Mouse (Mus musculus) midbrain, embryonic 14.5 days (tissue): ENCODE results near the gene Cntn5. TPM values are rescaled to one million over a fixed set of nuclear protein-coding genes. Genes with fewer than 3 reads are reported as not detected.

Source experiments
- ATAC-seq: fragments of 200-750 bp; cut with Nextera tagmentation; 2 replicates; pipeline ENCODE4 v1.8.0; 2017; ENCODE audit warnings: moderate number of reproducible peaks, moderate library complexity; ENCODE audit not compliant: low FRiP score, low TSS enrichment
- DNase-seq: peaks from one replicate; pipeline ENCODE4 v3.0.0-alpha.2; 2015
- H3K27ac ChIP-seq: fragments of 300-500 bp; sonication (generic); replicated peaks from 2 replicates; pipeline ENCODE4 v1.5.1; 2014; ENCODE audit warnings: mild to moderate bottlenecking, low read depth, low read length, moderate library complexity
- H3K27me3 ChIP-seq: fragments of 300-500 bp; sonication (generic); 2 replicates; pipeline ENCODE4 v1.6.1; 2014; ENCODE audit warnings: low read length, control low read depth, mixed read lengths; ENCODE audit not compliant: control insufficient read depth, insufficient read depth
- H3K36me3 ChIP-seq: fragments of 300-500 bp; sonication (generic); 2 replicates; pipeline ENCODE4 v1.6.1; 2014; ENCODE audit warnings: low read length, control low read depth; ENCODE audit not compliant: control insufficient read depth, insufficient read depth
- H3K4me1 ChIP-seq: fragments of 300-500 bp; sonication (generic); 2 replicates; pipeline ENCODE4 v1.6.1; 2014; ENCODE audit warnings: mild to moderate bottlenecking, antibody characterized with exemption, low read length, control low read depth; ENCODE audit not compliant: control insufficient read depth, insufficient read depth
- H3K4me2 ChIP-seq: fragments of 300-500 bp; sonication (generic); 2 replicates; pipeline ENCODE4 v1.6.1; 2014; ENCODE audit warnings: mild to moderate bottlenecking, low read length, moderate library complexity
- H3K4me3 ChIP-seq: fragments of 300-500 bp; sonication (generic); replicated peaks from 2 replicates; pipeline ENCODE4 v1.5.1; 2014; ENCODE audit warnings: low read depth, low read length
- H3K9ac ChIP-seq: fragments of 300-500 bp; sonication (generic); replicated peaks from 2 replicates; pipeline ENCODE4 v1.6.1; 2014; ENCODE audit warnings: mild to moderate bottlenecking, low read length, moderate library complexity
- H3K9me3 ChIP-seq: fragments of 300-500 bp; sonication (generic); 2 replicates; pipeline ENCODE4 v1.6.1; 2016; ENCODE audit warnings: low read length, control low read depth, mixed read lengths; ENCODE audit not compliant: control insufficient read depth
- WGBS: fragments of 180-500 bp; shearing (Covaris S2); extraction: QIAGEN DNeasy Blood & Tissue Kit; methylation state at CpG from one replicate; pipeline ENCODE4 v1.1.7; 2014; 5-methylcytosine and 5-hydroxymethylcytosine counted together
- polyA plus RNA-seq: library from polyadenylated mRNA; unstranded; fragments of >200 nt; fragmentation: Nextera tagmentation; extraction: Ambion mirVana; gene quantifications from 2 replicates; pipeline ENCODE4 v1.2.1, GENCODE M21; 2014

The Cntn5 gene
- polyA plus RNA-seq, 1 experiment from 2014 or later, result 13.1 TPM

GRCm38 (mm10) chr9:10071271-10071670 lies 833.3 kb downstream of the Cntn5 start:
- WGBS, result 84% methylated on average over 2 of the region's 2 CpGs
- H3K9ac ChIP-seq, result no peak overlapping the region
- no peaks in the 10 kb centered on the region for H3K27me3 ChIP-seq
- H3K27ac ChIP-seq, result no peak overlapping the region
- H3K4me3 ChIP-seq, result no peak overlapping the region
- no peaks in the 10 kb centered on the region for H3K4me1 ChIP-seq
- no peak overlapping the region for H3K4me2 ChIP-seq
- no peak for DNase-seq
- ATAC-seq, result no peak
- no peaks in the 10 kb centered on the region for H3K9me3 ChIP-seq
- H3K36me3 ChIP-seq, result no peaks in the 10 kb centered on the region

GRCm38 (mm10) chr9:10044969-10045789 lies 859.4 kb downstream of the Cntn5 start:
- WGBS, result 78% methylated on average over 4 of the region's 4 CpGs
- ATAC-seq (no peak), DNase-seq (peak; percentile 2)
- no peaks in the 10 kb centered on the region for H3K27me3 ChIP-seq
- H3K4me2 ChIP-seq, result no peak overlapping the region
- H3K4me3 ChIP-seq, result no peak overlapping the region
- no peak overlapping the region for H3K9ac ChIP-seq
- no peaks in the 10 kb centered on the region for H3K9me3 ChIP-seq
- no peak overlapping the region for H3K27ac ChIP-seq
- no peaks in the 10 kb centered on the region for H3K4me1 ChIP-seq
- H3K36me3 ChIP-seq, result no peaks in the 10 kb centered on the region

- Histone ChIP-seq H3K4me3 (no peak overlapping the region), H3K9me3 (no peaks in the 10 kb centered on the region), H3K27ac (no peak overlapping the region), H3K4me2 (no peak overlapping the region), H3K36me3 (no peaks in the 10 kb centered on the region), H3K9ac (no peak overlapping the region), H3K27me3 (no peaks in the 10 kb centered on the region), H3K4me1 (no peaks in the 10 kb centered on the region)
- no peak for ATAC-seq
- WGBS, result 68% methylated on average over 3 of the region's 3 CpGs
- DNase-seq, result no peak
These were observed 861.6 kb downstream of the Cntn5 start for GRCm38 (mm10) chr9:10043001-10043400.

- ATAC-seq (no peak), DNase-seq (no peak)
- no peaks in the 10 kb centered on the region for H3K4me1 ChIP-seq
- no peak overlapping the region for H3K4me2 ChIP-seq
- H3K9me3 ChIP-seq, result no peaks in the 10 kb centered on the region
- no peaks in the 10 kb centered on the region for H3K27me3 ChIP-seq
- H3K27ac ChIP-seq, result no peak overlapping the region
- no peak overlapping the region for H3K4me3 ChIP-seq
- no peak overlapping the region for H3K9ac ChIP-seq
- no peaks in the 10 kb centered on the region for H3K36me3 ChIP-seq
- 67% methylated on average over 3 of the region's 3 CpGs for WGBS
These were observed 889.4 kb downstream of the Cntn5 start for GRCm38 (mm10) chr9:10015129-10015528.

GRCm38 (mm10) chr9:9984028-9984427 lies 920.5 kb downstream of the Cntn5 start:
- no peaks in the 10 kb centered on the region for H3K4me1 ChIP-seq
- ATAC-seq, result no peak

GRCm38 (mm10) chr9:9983220-9983619 lies 921.4 kb downstream of the Cntn5 start:
- Histone ChIP-seq H3K27ac (no peak overlapping the region), H3K9ac (no peak overlapping the region), H3K4me2 (no peak overlapping the region), H3K4me1 (no peaks in the 10 kb centered on the region), H3K4me3 (no peak overlapping the region), H3K27me3 (no peaks in the 10 kb centered on the region), H3K9me3 (no peaks in the 10 kb centered on the region), H3K36me3 (no peaks in the 10 kb centered on the region)
- ATAC-seq (no peak), DNase-seq (no peak)
- WGBS, result 72% methylated on average over 2 of the region's 2 CpGs

More at GRCm38 (mm10) chr9:9984028-9984427, 920.5 kb downstream of the Cntn5 start:
- Histone ChIP-seq H3K4me3 (no peak overlapping the region), H3K9me3 (no peaks in the 10 kb centered on the region), H3K36me3 (no peaks in the 10 kb centered on the region), H3K9ac (no peak overlapping the region), H3K27me3 (no peaks in the 10 kb centered on the region), H3K27ac (no peak overlapping the region), H3K4me2 (no peak overlapping the region)
- no peak for DNase-seq
- WGBS, result 85% methylated on average over 8 of the region's 8 CpGs

GRCm38 (mm10) chr9:9965370-9965769 lies 939.2 kb downstream of the Cntn5 start:
- Histone ChIP-seq H3K27me3 (no peaks in the 10 kb centered on the region), H3K4me1 (no peaks in the 10 kb centered on the region), H3K36me3 (no peaks in the 10 kb centered on the region), H3K9ac (no peak overlapping the region), H3K27ac (no peak overlapping the region), H3K9me3 (no peaks in the 10 kb centered on the region), H3K4me3 (no peak overlapping the region), H3K4me2 (no peak overlapping the region)
- DNase-seq (no peak), ATAC-seq (no peak)
- 96% methylated on average over 4 of the region's 4 CpGs for WGBS

GRCm38 (mm10) chr9:9960610-9961172 lies 943.9 kb downstream of the Cntn5 start:
- DNase-seq, result no peak
- Histone ChIP-seq H3K9me3 (no peaks in the 10 kb centered on the region), H3K27ac (no peak overlapping the region), H3K36me3 (no peaks in the 10 kb centered on the region), H3K4me3 (no peak overlapping the region), H3K4me2 (no peak overlapping the region), H3K27me3 (no peaks in the 10 kb centered on the region), H3K4me1 (no peaks in the 10 kb centered on the region), H3K9ac (no peak overlapping the region)
- no peak for ATAC-seq

- no peaks in the 10 kb centered on the region for H3K9me3 ChIP-seq
- H3K4me2 ChIP-seq, result no peak overlapping the region
- H3K27ac ChIP-seq, result no peak overlapping the region
- H3K27me3 ChIP-seq, result no peaks in the 10 kb centered on the region
- no peaks in the 10 kb centered on the region for H3K36me3 ChIP-seq
- H3K9ac ChIP-seq, result no peak overlapping the region
- DNase-seq, result peak; percentile 9
- H3K4me1 ChIP-seq, result no peaks in the 10 kb centered on the region
- no peak for ATAC-seq
- no peak overlapping the region for H3K4me3 ChIP-seq
- 59% methylated on average over 3 of the region's 3 CpGs for WGBS
These were observed 955.2 kb downstream of the Cntn5 start for GRCm38 (mm10) chr9:9949346-9949745.
